Mouse (Mus musculus) bone marrow, adult 2 months (tissue): ENCODE data around the gene Cd9. TPM values are rescaled to one million over a fixed set of nuclear protein-coding genes. Genes with fewer than 3 reads are reported as not detected.

Experiments used
- H3K27ac ChIP-seq: fragments of 200-500 bp; 2 replicates; pipeline ENCODE4 v1.5.1; 2012; ENCODE audit warnings: low read depth, mild to moderate bottlenecking, control low read depth, inconsistent platforms, low read length; ENCODE audit not compliant: control insufficient read depth, poor library complexity, insufficient read depth
- H3K4me1 ChIP-seq: fragments of 200-500 bp; 2 replicates; pipeline ENCODE4 v1.6.1; 2011; ENCODE audit warnings: low read length; ENCODE audit not compliant: control insufficient read depth, insufficient read depth
- H3K4me3 ChIP-seq: fragments of 200-500 bp; replicated peaks from 2 replicates; pipeline ENCODE3; 2011; ENCODE audit warnings: mild to moderate bottlenecking, low read depth, low read length, control low read depth; ENCODE audit not compliant: control insufficient read depth
- CTCF ChIP-seq: fragments of 200-500 bp; IDR thresholded peaks from 2 replicates; pipeline ENCODE4 v1.5.1; 2011; ENCODE audit warnings: low read length, control low read depth; ENCODE audit not compliant: control insufficient read depth, insufficient read depth
- POLR2A ChIP-seq: fragments of 200-500 bp; IDR thresholded peaks from 2 replicates; pipeline ENCODE4 v1.6.1; 2011; ENCODE audit warnings: low read depth, mild to moderate bottlenecking, control low read depth, low read length, borderline replicate concordance; ENCODE audit not compliant: control insufficient read depth
- WGBS: fragments of 180-500 bp; shearing (Covaris S2); methylation state at CpG from one replicate; pipeline ENCODE4 v1.1.7; 2018; 5-methylcytosine and 5-hydroxymethylcytosine counted together
- polyA plus RNA-seq: library from polyadenylated mRNA; stranded (reverse); fragments of >200 nt; gene quantifications from 2 replicates; pipeline ENCODE4 v1.2.4, GENCODE M21; 2011; ENCODE audit warnings: low replicate concordance; ENCODE audit not compliant: missing spikeins, insufficient read depth, insufficient read length

Cd9 gene
- polyA plus RNA-seq, 1 experiment, result 90.4 TPM

DNA sequence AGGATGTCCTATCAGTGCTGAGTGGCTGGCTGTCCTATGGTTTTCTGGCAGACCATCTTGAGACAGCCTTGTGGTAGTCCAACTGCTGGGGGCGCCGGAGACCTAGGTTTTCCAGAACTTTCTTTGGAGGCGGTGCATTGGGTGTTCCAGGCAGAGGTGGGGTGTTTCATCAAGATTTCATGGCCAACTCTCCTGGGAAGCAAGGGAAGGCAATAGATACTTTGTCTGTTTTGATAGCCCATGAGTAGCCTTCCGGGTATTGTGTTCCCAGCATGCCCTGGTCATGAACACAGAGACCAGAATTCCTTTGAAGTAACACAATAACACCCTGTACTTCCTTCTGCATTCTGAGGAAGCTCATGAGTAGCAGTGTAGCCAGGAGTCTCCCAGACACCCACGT is 34.9 kb upstream of the Cd9 start:
- peaks cover under 1% of the 10 kb centered on the region; the same call in 1 of the 2 replicates for H3K4me1 ChIP-seq
- no peak for TF ChIP-seq CTCF
- TF ChIP-seq POLR2A, result no peak
- WGBS, result 79% methylated on average over 5 of the region's 5 CpGs
- no peak overlapping the region for H3K27ac ChIP-seq
- no peak overlapping the region for H3K4me3 ChIP-seq

DNA sequence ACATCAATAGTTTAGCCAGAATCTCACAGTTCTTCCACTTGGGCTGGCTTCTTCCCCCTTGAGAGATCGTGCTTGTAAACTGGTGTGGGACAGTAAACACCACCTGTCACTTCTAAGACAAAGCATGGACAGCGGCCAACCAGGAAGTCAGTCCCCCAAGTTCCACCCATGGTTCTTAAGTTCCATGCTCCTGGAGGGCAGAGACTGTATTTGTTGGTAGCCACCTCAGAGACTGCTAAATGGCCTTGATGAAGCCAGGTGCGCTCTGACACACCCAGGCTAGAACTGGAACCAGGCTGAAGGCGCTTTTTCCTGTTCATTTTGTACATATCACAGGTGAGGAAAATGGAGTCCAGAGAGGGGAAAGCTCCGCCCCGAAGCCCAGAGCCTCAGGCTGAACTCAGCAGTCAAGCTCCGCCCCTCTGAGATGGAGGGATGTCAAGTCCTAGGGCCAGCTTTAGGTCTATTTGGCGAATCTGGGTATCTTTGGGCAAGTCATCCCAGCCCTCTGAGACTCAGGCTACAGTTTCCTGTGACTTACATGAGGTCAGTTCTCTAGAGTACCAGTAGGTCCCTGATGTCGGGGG is 34.1 kb upstream of the Cd9 start:
- 75% methylated on average over 9 of the region's 9 CpGs for WGBS
- Histone ChIP-seq H3K4me3 (no peak overlapping the region), H3K27ac (no peak overlapping the region), H3K4me1 (peaks cover 5% of the 10 kb centered on the region)
- TF ChIP-seq POLR2A, result no peak
- TF ChIP-seq CTCF, result no peak

DNA sequence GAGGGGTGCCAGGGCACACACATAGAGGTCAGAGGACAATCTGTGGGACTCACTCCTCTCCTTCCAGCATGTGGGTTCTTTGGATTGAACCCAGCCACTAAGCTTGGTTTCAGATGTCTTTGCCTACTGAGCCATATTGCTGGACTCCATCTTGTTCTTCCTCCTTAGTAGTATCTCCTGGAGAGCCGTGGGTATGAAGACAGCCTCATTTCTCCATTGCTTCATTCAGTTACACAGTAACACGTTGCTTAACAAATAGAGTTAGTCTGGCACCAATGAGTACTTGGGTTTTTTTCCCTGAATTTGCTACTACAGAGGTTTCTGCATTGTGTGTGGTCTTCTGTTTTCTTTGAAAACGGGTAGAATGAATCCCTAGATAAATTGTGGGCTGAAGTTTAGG is 31.5 kb upstream of the Cd9 start:
- no peak for TF ChIP-seq CTCF
- no peak overlapping the region for H3K27ac ChIP-seq
- peaks cover 5% of the 10 kb centered on the region for H3K4me1 ChIP-seq
- H3K4me3 ChIP-seq, result no peak overlapping the region
- WGBS, result 19% methylated on average over 3 of the region's 3 CpGs

DNA sequence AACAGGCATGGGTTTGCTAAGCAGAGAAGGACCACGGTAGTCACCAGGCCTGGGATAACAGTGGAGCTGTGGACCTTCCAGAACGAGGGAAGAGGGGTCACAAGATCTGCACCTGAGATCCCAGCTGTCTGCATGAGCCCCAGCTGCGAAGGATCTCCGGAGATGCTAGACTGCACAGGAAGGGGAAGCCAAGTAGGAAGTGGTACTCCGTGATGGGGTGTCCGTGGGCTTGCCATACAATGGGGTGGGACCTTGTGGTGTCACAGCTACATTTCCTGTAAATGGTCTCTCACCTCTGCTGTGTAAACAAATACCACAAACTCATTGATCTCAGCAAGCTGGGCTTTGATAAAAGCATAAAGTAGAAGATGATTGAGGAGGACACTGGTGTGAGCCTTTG is 29.4 kb upstream of the Cd9 start:
- WGBS, result 18% methylated on average over 6 of the region's 6 CpGs
- Histone ChIP-seq H3K27ac (no peak overlapping the region), H3K4me3 (no peak overlapping the region), H3K4me1 (peaks cover 5% of the 10 kb centered on the region)
- no peak for TF ChIP-seq CTCF
- TF ChIP-seq POLR2A, result no peak

DNA sequence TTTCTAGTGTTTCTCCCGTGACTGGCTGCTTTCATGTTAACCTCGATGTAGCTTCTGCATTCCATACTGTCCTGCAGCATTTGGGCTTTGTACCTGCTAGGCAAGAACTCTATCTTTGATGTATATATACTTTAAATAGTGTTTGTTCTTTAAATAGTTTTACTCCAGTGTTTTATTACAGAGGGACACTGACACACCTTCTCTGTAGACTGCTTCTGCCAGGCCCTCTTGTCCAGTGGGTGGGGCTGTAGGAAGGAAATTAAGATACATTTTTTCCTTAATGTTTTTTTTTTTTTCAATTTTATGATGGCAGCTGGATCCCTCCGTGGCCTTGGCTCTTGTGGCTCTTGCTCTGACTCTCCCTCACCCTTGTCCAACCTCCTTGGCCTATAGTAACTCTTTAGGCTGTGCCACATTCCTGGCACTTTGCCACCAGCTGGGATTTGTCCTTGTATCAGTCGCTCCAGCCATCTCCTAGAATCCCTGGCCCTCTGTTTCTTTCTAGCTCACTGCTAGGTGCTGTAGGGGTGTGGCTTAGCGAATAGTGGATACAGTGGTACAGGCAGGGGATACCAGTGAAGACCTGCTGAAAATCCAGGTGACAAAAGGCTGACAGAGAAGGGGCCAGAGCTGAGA is 27.1 kb upstream of the Cd9 start:
- Histone ChIP-seq H3K4me3 (no peak overlapping the region), H3K4me1 (peaks cover 5% of the 10 kb centered on the region), H3K27ac (no peak overlapping the region)
- WGBS, result 65% methylated on average over 5 of the region's 5 CpGs
- no peak for TF ChIP-seq CTCF
- no peak for TF ChIP-seq POLR2A

DNA sequence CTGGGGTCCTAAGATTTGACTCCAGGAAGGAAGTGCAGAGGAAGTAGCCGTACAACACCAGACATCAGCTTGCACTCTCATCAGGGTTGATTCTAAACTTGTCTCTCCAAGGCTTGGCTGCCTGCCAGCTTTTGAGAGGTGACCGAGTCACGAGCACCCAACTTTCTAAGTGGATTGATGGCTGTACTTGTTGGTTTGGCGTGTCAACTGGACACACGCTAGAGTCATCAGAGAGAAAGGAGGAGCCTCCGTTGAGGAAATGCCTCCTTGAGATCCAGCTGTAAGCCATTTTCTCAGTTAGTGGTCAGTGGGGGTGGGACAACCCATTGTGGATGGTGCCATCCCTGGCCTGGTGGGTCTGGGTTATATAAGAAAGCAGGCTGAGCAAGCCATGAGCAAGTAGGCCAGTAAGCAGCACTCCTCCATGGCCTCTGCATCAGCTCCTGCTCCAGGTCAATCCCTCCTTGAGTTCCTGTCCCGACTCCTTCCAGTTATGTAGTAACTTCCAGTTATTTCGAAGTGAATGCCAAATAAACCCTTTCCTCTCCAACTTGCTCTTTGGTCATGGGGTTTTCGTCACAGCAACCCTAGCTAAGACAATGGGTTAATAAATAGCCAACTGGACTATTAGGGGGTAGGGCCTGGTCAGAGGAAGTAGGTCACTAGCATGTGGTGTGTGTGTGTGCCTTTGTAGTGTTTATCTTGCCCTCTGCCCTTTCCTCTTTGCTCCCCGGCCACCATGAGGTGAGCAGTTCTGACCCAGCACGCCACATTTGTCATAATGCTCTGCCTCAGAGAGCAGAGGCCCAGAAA is 21.1 kb upstream of the Cd9 start:
- no peak for TF ChIP-seq POLR2A
- TF ChIP-seq CTCF, result no peak
- no peak overlapping the region for H3K27ac ChIP-seq
- 46% methylated on average over 11 of the region's 11 CpGs for WGBS
- H3K4me1 ChIP-seq, result peaks cover 1% of the 10 kb centered on the region; the same call in 1 of the 2 replicates
- no peak overlapping the region for H3K4me3 ChIP-seq

DNA sequence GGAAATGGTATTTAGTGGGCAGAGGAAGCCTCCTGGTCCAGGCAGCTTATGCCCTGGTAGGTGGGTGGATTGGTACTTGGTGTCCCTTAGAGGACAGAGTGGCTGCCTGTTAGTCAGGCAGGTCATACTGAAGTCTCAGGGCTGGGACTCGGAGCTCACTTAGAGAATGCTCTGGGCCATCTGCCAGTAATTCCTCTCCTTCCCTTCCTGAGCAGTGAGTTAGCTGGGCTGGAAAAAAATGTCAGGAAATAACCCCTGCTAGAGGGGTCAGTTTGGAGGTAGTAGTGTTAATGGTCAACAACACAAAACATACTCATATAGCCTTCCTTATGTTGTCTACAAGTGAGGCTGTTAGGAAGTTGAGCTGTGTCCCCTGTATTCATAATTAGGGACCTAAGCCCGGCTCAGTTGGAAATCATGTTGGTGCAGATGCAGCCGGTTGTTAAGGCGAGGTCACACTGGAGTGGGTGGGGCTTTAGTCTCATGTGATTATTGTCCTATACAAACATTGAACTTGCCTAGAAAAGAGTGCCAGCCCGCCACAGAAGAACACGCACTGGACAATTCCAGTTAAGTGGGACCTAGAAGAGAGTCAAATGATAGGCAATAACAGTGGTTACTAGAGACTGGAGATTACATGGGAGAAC is 18.5 kb upstream of the Cd9 start:
- WGBS, result 34% methylated on average over 6 of the region's 6 CpGs
- Histone ChIP-seq H3K4me1 (peaks cover 4% of the 10 kb centered on the region), H3K27ac (no peak overlapping the region), H3K4me3 (no peak overlapping the region)
- TF ChIP-seq CTCF, result no peak
- TF ChIP-seq POLR2A, result no peak

DNA sequence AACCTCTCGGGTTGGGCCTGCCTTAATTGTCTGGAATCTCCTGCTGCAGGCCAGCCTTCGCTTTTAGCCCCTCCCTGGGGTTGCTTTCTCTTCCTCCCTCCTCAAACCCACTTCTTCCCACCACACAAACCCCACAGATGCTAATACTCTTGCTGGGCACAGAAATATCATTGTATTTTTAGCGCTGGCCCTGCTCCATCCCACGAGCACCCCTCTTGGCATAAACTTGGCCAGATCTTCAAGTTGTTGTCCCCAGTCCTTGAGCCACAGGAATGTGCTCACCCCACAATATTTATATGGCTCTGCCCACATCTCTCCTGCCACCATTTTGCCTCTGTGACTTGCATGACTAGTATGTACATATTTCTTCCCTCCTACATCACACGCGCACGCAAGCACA is 16.6 kb upstream of the Cd9 start:
- TF ChIP-seq CTCF (no peak), POLR2A (no peak)
- Histone ChIP-seq H3K27ac (no peak overlapping the region), H3K4me3 (no peak overlapping the region), H3K4me1 (peaks cover 4% of the 10 kb centered on the region)
- WGBS, result 43% methylated on average over 7 of the region's 7 CpGs
